Mouse (Mus musculus) layer of hippocampus, adult 9-11 months (tissue): Measurements from ENCODE around the gene Megf6.

Source experiments
- DNase-seq: peaks from one replicate; pipeline ENCODE4 v3.0.0; 2022

Megf6 gene

DNA sequence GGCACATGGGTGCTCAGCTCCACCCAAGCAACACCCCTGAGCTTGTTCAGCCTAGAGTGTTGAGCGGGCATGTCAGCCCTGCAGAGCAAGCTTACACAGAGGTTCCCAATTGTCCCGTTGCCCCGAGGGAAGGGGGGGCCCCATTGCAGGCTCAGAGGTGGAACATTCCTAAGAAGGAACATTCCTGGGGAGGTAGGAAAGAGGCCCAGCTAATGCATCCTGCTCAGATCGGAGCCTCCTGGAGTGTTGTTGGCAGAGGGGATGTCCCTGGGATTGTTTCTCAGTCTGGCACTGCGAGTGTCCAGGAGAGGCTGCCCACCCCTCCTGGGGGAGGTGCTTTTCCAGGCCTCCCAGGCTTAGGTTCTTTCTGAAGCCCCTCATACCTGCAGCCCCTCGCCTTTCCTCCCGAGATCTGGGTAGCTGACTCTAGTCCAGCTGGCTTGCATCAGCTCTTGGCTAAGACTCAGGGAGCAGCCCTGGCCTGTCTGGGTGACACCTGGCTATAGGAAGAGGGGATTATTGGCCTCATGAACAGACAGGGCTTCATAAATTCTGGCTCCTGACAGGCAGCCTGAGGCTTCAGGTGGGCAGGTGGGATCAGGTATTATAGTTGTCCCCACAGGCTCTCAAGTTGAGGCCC, 47.3 kb downstream of the Megf6 start:
- DNase-seq: no peak

DNA sequence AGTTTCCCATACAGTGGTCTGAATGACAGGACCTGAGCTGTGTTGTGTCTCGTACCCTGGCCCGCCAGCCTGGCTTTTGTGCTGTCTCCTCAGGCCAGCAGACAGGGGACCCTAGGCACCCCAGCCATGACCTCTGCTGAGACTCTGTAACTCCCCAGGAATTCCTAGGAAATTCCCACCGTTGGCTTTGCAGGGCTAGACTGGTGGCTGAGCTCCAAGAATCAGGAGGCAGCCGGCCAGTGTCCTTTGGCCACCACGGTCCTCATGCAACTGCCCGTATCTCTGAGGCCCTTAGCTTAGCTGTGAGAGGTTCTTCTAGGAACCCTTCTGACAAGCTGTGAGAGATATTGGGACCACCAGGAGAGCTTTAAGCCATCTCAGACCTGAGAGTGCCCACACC, 52.2 kb downstream of the Megf6 start:
- DNase-seq: no peak

DNA sequence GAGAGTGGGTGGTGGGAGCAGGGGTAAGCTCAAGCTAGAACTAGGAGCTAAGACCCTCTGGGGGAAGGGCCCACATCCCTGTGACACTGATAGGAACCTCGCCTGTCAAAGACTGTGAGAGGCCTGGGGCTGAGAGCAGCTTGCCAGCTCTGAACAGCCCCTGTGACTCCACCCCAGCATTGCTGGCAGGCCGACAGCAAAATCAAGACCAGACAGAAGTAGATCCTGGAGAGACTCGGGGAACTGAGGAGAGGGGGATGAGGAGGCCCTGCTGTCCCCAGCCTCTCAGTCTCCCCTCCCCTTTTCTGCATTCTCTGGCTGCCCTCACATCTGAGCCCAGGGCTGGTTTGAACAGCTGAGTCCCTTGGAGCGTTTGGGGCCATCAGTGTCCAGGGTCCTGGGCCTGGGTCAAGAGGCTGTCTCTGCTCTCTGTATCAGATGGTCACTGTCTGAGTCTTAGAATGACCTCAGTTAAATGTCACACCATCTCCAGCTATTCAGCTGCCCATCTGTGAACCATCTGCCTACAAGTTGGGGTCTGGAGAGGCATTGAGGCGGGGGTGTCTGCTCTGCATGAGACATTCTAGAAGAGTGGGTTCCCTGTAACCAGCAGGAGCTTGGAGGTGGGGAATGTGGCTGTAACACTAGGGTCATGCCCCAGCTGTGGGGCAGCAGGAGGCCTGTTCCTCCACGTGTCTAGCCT, 53.9 kb downstream of the Megf6 start:
- no peak for DNase-seq

DNA sequence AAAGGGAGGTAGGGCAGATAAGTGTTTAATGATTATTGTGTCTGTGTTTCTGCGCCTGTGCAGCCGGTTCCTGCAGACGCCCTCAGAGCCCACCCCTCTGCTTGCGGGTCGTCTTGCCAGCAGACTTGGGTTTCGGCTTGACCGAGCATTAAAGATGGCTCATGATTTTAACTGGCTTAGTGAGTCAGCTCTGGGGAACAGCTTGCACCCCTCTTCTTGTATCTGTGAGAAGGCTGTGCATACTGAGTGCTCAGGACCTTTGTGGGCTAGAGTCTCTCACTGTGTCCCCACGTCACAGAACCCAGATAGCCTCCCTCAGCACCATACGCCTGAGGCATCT, 54.4 kb downstream of the Megf6 start:
- DNase-seq: no peak

DNA sequence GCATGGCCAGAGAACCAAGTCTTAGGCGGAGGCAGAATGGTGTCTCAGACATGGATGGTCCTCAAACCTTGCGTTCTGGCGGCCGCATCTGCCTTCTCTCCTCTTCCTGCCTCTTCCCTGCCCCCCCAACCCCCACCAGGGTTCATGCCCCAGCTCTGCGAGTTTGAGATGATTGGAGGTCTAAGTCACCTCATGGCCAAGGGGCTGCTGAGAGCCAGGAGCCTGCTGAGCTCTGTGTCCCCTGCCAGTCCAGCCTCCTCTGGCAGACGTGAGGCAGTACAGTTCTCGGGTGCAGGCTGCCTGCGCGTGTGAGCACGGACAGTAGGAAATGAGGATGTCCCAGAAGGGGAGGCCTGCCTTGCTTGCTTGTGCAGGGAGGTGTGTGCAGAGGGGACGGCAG, 56.1 kb downstream of the Megf6 start:
- DNase-seq: no peak

DNA sequence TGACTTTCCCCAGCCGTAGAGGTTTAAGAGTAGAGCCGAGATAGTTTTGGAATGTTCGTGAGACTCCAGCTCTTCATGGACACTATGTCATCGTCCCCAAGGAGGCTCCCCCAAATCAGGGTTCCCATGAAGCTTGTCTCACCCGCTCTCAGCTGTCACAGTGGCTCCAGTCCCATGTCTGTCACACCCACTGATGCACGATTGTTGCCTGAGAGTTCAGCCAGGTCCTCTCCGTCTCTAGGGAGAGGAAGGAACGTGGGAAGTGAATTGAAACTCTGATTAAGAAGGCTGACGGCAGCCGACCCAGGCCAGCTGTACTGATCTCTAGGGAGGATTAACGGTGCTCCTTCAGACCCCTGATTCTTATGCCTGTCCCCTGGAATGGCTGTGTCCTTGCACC, 57.8 kb downstream of the Megf6 start:
- DNase-seq: no peak

DNA sequence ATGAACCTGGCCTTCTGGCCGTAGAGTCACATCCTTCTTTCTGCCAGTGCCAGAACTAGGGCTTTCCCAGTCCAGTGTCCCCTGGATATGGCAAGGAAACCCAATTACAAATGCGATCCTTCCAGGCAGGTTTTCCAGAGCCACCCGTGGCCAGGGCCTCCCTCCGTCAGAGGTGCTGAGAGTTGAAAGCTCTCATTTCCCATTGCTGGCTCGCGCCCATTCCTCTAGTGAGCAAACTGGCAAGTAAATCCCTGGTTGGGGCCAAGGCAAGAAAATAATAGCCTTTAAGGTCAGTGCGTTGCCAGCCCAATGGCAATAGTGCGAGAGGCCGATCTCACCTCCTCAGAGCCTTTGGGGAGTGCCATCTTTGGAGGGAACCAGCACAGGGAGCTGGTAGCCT, 59.0 kb downstream of the Megf6 start:
- DNase-seq: no peak

DNA sequence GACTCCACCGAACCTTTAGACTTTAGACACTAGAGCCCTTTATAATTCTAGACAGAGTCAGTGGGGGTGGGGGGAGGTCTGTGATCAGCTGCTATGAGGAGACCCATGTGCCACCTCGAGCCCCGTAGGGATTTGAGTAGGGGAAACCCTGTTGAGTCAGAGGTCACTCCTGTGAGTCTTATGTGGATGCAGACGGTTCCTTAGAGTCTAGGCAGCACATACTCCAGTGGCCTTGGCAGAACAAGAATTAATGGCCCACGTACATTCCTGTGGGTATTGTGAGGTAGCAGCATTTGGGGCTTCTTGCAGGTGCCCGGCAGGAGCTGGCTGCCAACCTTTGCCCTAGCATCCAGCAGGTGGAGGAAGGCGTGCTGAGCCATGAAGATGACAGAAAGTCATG, 60.9 kb downstream of the Megf6 start:
- no peak for DNase-seq

DNA sequence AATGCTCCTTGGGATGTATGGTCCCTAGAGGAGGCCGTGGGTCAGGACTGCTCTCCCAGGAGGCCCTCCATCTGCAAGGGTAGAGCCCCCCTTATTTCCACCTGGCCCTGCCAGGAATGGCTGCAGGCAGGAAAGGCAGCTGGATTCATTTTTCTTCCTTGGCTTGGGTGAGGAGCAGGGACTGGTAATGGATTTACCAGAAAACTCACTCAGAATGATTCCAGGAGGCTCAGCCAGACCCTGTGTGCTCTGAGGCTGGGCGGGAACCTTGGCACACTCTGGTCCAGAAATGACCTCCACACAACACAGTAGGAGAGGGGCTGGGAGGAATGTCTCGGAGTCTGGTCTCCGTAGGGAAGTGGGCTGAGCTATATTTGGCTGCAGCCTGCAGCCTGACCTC, 61.8 kb downstream of the Megf6 start:
- no peak for DNase-seq

DNA sequence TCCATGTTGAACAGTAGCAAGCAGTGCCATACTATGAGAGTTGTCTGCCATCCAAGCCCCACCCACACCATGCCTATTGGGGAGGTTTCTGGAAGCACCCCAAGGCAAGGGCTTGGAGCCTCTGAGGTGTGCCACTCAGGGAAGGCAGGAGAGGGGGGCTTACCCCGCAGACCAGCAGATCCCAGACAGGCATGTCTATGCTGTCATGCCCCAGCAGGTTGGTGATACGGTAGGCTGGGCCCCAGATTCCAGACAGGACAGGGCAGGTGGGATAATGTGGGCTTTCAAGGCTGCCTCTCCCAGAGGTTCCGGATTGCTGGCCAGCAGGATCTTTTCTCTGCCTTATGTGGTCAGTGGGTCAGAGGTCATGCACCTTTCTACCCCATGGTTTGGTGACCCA, 65.5 kb downstream of the Megf6 start:
- DNase-seq: no peak

DNA sequence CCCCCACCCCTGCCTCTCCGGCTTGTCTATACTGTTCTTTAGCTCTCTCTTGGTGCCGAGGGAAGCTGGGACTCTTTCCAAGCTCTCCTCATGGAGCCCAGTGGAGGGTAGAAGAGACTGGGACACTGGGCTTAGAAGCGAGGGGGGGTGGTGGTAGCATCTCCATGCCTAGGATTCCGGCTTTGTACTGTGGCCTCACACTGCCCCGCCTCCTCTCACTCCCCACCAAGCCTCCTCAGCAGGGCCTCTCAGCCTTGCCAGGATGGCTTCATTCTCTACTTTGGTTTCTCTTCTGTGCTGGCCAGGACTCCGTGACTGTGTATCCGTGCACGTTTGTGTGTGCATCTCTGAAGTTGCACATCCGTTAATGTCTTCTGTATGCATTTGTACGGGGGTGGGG, 66.4 kb downstream of the Megf6 start:
- DNase-seq: no peak

DNA sequence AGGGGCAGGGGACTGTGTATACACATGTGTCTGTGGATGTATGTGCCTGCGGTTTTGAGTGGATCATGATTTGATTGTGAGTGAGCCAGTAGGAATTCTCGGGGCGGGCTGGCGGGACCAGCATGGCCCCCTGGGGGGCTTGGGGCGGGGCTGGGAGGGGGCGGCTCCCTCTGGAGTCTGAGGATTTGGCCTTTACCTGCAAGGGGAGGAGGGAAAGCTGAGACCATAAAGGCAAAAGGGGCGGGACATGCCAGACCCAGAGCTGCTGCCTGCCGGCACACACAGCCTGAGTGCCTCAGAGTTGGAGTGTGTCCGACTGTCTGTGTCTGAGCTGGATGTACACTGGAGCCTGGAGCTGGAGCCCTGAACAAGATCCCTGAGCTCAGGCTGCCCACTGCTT, 66.8 kb downstream of the Megf6 start:
- no peak for DNase-seq

DNA sequence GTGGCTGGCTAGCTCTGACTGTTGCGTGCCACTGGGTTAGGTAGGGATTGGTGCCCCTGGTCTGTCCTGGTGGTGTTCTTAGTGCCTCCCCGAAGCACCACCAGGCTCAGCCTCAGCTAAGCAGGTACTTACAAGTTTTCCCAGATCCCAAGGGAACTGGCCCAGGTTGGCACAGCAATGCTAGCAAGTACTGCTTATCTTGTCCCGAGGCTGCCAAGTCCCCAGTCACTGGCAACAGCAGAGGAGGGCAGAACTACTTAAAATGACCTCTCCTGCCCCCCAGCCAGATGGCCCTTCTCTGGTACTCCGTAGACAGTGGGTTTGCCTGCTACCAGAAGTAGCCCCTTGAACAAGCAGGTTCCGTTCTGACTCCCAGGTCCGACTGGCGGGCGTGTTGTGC, 68.7 kb downstream of the Megf6 start:
- DNase-seq: no peak

DNA sequence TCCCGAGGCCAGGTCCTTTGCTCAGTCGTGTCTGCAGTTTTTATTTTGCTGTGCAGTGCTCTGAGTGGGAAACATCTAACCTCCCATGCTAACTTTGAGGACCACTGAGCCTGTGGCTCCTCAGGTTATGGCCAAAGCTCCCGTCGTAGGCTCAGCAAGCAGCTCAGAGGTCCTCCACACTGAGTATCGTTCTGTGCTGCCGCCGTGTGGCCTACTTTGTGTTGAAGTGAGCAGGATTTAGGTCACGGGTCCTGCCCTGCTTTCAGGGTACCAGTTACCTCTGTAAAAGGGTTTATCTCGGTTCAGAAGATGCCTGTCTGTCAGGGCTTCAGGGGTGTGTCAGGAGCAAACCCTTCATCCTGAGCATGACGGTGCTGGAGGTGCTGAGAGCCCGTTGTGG, 70.1 kb downstream of the Megf6 start:
- no peak for DNase-seq

DNA sequence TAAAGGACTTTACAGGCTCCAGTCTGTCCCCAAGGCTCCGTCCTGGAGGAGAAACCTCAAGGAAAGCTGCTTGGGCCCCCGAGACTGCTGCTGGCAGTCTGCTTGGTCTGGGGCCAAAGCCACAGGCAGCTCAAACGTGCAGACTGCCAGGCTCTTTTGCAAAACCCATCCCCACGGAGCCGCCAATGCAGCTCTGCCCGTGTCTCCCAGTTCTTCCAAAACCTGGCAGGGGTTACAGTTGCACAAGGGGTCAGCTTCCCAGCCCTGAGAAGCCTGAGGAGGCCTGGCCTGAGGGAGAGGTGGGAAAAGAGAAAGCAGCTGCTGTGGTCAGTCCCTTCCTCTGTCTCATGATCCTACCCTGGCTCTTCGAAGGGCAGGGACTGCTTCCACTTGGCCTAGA, 74.8 kb downstream of the Megf6 start:
- DNase-seq: no peak

DNA sequence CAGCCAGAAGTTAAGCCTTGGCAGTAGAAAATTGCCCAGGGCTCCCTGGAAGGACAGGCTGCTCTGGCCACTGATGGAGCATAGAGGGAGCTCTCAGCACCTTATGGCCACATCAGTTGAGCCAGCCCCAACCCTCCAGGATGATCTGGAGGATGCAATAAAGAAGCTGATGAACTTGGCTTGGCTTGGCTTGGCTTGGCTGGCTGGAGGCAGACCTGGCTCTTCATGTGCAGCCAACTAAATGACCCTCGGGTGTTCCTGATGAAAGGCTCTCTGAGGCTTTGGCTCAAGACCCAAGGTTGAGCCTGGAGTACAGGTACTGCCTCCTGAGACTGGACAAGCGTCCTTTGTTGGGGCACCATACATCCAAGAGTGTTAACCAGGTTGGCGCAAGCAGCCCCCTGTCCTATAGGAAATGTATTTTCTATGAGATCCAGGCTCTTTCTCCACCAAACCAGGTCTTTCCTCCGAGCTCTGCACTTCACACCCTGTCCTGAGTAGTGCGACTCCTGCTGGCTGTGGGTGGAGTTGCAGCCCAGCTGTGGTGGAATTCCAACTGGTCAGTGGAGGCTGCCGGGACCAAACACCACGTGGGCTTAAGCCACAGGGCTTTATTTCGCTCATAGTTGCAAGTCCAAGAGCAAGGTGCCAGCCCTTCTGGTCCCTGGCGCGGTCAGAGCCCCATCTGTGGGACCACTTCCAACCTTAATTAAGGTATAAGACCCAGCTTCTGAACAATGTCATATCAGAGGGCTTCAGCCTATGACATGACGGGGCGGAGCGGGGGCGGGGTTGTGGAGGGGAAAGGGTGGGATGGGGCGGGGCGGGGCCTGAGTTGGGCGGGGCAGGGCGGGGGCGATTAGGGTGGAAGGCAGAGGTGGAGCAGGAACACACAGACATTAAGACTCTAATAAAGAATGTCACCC, 75.8 kb downstream of the Megf6 start:
- DNase-seq: peak; percentile 29

DNA sequence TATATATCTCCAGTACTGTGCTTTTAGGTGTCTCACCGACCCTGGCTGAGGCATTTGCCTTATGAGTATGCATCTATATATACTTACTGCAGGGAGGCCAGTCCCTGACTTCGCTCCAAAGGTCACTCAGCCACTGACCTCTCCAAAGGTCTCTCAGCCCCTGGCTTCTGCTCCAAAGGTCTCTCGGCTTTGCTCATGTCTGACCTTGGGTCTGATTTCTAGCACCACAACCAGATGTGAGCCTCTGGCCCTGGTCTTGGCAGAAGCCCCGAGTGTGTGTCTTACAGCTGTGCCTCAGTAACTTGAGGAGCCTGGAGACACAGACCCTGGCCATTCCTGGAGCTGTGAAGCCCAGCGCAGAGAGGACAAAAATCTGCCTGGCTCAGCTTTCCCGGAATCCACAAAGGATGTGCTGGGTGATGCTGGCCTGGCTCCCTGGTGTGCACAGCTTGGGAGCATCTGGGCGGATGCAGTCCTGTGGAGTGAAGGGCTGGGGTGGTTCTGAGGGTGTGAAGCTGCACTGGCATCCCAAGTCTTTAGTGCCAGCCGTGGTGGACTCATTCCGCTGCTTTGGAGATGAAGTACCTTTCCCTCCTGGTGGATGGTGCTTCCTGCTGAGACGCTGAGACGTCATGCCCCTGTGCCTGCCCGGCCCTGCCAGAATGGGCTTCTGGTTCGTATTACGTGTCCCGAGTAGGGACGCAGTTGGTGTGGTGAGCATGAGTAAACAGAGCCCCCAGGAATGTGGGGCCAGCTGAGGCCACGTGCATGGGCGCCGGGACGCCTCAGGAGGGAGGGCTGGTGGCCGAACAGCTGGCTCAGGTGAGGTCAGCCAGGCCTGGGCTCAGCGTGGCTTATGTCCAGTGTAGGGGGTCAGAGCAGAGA, 76.9 kb downstream of the Megf6 start:
- DNase-seq: no peak

DNA sequence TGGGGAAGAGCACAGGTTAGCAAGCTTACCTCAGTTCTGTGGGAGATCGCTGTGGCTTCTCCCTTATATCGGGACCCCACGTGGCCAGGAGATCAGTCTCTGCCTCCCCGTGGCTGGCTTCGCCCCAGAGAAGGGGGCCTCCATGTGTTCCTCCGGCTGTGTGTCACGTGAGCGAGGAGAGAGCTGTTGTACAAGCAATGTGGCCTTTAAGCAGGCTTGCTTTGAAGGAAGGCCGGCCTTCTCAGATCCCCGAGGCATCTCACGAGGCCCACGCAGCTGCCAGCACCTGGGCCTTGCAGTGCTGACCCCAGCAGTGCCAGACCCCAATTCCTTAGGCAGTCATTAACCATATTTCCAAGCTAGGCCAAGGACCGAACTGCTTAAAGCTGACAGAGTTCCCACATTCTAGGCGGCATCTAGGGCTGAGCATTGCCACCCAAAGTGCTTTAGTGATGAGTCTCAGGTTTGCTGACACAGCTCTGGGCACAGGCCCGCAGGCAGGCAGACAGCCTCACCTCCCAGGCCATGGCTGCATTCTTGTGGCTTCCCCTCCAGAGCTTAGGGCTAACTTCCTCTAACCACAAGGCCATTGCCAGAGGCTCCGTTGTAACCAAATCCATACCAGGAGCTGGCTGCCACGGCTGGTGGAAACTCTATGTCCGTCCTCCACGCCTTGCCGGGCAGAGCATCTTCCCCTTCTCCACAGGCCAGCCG, 77.7 kb downstream of the Megf6 start:
- no peak for DNase-seq

DNA sequence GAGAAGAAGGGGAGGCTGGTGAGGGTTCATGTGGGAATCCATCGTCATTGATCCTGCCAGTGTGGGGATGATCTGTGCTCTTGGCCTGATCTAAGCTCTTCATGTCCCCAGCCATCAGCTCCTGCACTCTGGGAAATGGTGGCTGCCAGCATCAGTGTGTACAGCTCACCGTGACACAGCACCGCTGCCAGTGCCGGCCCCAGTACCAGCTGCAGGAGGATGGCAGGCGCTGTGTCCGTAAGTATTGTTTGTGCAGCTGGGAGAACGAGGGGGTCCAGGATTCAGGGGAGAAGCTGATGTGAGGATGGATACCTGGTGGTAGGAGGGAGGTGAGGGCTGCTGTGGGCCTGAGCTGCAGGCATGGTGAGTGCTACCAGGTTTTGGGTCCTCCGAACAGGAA, 78.8 kb downstream of the Megf6 start:
- DNase-seq: no peak

DNA sequence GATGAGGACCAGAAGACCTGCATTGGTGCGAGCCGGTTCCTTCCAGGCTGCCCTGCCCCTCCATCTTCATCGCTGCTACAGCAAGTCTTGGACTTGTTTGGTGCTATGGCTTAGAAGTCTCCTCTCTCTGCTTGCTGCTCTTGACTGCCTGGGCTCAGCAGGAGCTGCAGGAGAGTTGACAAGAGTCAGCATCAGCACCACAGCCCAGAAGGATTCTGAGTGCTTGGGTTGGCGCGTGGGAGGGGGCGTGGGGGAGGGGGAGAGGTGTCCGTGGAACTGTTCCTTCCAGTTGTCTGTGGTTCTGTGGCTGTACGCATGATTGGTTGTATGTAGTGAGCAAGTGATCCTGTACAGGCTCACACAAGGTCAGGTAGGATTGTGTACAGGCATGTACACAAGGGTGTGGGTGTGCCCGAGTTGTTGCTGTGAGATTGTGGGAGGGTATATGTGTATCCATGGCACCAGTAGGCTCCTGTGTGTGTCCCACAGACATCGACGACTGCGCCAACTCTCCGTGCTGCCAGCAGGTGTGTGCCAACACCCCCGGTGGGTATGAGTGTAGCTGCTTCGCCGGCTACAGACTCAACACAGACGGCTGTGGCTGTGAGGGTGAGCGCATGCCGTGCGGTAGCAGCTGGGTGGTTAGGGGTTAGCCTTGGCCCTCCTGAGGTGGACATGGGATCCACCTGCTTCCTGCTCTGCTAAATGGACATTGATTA, 82.2 kb downstream of the Megf6 start:
- DNase-seq: peak; percentile 82

DNA sequence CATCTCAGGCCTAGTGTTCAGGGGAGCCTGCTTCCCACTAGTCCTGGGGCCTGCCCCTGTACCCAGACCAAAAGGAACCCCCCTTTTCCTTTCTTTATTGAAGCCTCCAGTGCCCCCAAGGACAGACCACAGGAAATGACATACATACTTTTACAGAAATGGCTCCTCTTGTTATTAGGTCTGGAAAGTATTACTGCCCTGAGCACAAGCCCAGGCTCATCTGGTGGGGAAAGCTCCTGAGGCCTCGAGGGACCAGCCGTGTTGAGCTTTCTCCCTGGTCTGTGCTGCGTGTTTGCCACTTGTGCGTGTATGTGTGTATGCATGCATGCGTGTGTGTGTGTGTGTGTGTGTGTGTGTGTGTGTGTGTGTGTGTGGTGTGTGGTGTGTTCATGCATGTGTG, 90.2 kb downstream of the Megf6 start:
- no peak for DNase-seq

DNA sequence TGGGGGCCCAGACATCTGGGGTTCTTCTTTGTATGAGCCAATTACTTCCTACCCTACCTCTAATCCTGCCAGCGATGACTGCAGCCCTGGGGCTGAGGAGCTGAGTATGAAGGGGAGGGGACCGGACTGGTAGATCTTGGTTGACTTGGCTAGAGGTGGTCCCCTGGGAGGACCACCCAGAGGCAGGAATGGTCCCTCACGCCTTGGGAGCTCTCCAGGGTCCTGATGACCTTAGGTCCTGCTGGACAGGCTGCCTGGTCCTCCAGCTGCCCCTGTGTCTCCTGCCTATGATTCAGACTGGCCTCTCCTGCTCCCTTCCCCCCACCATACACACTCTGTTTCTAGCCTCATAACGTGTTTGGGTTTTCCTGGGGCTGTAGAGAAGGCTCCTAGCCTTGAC, 91.5 kb downstream of the Megf6 start:
- no peak for DNase-seq
